In genomic region chr3:108588446-108588845, GRCm38 (mm10) we compare ENCODE assay signal across 31 mouse cellular contexts. TPM values are rescaled to one million over a fixed set of nuclear protein-coding genes. Genes with fewer than 3 reads are reported as not detected.
DNase-seq lines count a peak whose midpoint lies in the region; ATAC-seq and TF ChIP-seq lines count a peak whose summit lies in the region.
"Had no signal": no experiment of that assay in that cellular context is flagged by ENCODE, and none has a peak within 500 bp of the region (broad histone marks: within the 10 kb centered on the region; RNA-seq: fewer than 3 reads in every experiment).

No protein-coding gene starts in this region.

- peak; percentile 21 for DNase-seq in forebrain, postnatal 0 days
- DNase-seq in ES-E14 (ENCODE audit: low read depth, low spot score), result no peak
- DNase-seq in brain, embryonic 14.5 days (ENCODE audit: low read depth), result peak; percentile 73
- DNase-seq in ovary, adult 18-20 months (ENCODE audit: low spot score), result no peak
- DNase-seq: adrenal gland, postnatal 36 days; cerebellum, adult 11 months; cerebellum, adult 9-11 months; gastrocnemius, postnatal 36 days; heart, postnatal 36 days; kidney, adult 11 months; kidney, postnatal 36 days; layer of hippocampus, postnatal 36 days; lung, adult 18-20 months; lung, postnatal 10 days; retina, postnatal 1 day; right cerebral cortex, postnatal 25 days; spleen, adult 18-20 months had no signal

- TF ChIP-seq POLR2A in brain, embryonic 14.5 days (IDR thresholded peaks at IDR 0.05; ENCODE audit: borderline replicate concordance, extremely low read depth, insufficient read depth, insufficient read length, poor library complexity, severe bottlenecking), result no peak

- no peak overlapping the region for H3K27ac ChIP-seq in forebrain, postnatal 0 days (ENCODE audit: low read depth, low read length)
- H3K27ac ChIP-seq in forebrain, embryonic 16.5 days (ENCODE audit: low read length), result no peak overlapping the region
- H3K27ac ChIP-seq in midbrain, embryonic 12.5 days (replicated peaks), result 0 out of 2 replicates have a peak overlapping the region, but pooled peaks have one; percentile 10
- H3K27ac ChIP-seq in midbrain, embryonic 13.5 days, result no peak overlapping the region
- peak overlapping the region; percentile 81; the same call in 1 of the 2 replicates for H3K27ac ChIP-seq in ES-E14 (ENCODE audit: insufficient read depth, low read depth, low read length, poor library complexity, severe bottlenecking)
- H3K27ac ChIP-seq: embryonic facial prominence, embryonic 12.5 days; forebrain, embryonic 12.5 days; kidney, embryonic 15.5 days; limb, embryonic 13.5 days; liver, embryonic 12.5 days; midbrain, embryonic 15.5 days had no signal

- in situ Hi-C loops in ES-E14 (cut with MboI; ENCODE audit: low sequenced_read_pairs in 2 of 2, unreplicated experiment in 2 of 2), result no loop called here

- no peaks in the 10 kb centered on the region for H3K9me3 ChIP-seq in forebrain, postnatal 0 days (ENCODE audit: low read length)
- no peaks in the 10 kb centered on the region for H3K9me3 ChIP-seq in forebrain, embryonic 16.5 days (ENCODE audit: control insufficient read depth, low read length)
- no peaks in the 10 kb centered on the region for H3K9me3 ChIP-seq in midbrain, embryonic 12.5 days
- no peaks in the 10 kb centered on the region for H3K9me3 ChIP-seq in midbrain, embryonic 13.5 days
- H3K9me3 ChIP-seq in ES-E14 (ENCODE audit: control insufficient read depth, insufficient read depth, low read depth, low read length), result no peaks in the 10 kb centered on the region
- H3K9me3 ChIP-seq: embryonic facial prominence, embryonic 12.5 days; forebrain, embryonic 12.5 days; kidney, embryonic 15.5 days; limb, embryonic 13.5 days; liver, embryonic 12.5 days; midbrain, embryonic 15.5 days had no signal

- no peak for ATAC-seq in forebrain, postnatal 0 days
- no peak for ATAC-seq in forebrain, embryonic 16.5 days
- no peak for ATAC-seq in midbrain, embryonic 12.5 days (ENCODE audit: low FRiP score, low read depth)
- no peak for ATAC-seq in midbrain, embryonic 13.5 days
- ATAC-seq: liver, embryonic 12.5 days; midbrain, embryonic 15.5 days had no signal

- no peak overlapping the region for H3K4me3 ChIP-seq in forebrain, postnatal 0 days (ENCODE audit: low read depth, low read length)
- H3K4me3 ChIP-seq in forebrain, embryonic 16.5 days (replicated peaks; ENCODE audit: low read length), result no peak overlapping the region
- H3K4me3 ChIP-seq in midbrain, embryonic 12.5 days, result no peak overlapping the region
- no peak overlapping the region for H3K4me3 ChIP-seq in midbrain, embryonic 13.5 days (replicated peaks)
- H3K4me3 ChIP-seq in ES-E14 (ENCODE audit: insufficient read depth in 1 of 2, low read depth in 1 of 2, low read length in 2 of 2, poor library complexity in 1 of 2, severe bottlenecking in 1 of 2), result no peak overlapping the region
- H3K4me3 ChIP-seq: embryonic facial prominence, embryonic 12.5 days; forebrain, embryonic 12.5 days; kidney, embryonic 15.5 days; limb, embryonic 13.5 days; liver, embryonic 12.5 days; midbrain, embryonic 15.5 days had no signal

- H3K36me3 ChIP-seq in forebrain, postnatal 0 days (ENCODE audit: insufficient read depth), result no peaks in the 10 kb centered on the region
- no peaks in the 10 kb centered on the region for H3K36me3 ChIP-seq in forebrain, embryonic 16.5 days (ENCODE audit: control insufficient read depth, insufficient read depth)
- peaks cover 5% of the 10 kb centered on the region; the same call in 1 of the 2 replicates for H3K36me3 ChIP-seq in midbrain, embryonic 12.5 days
- no peaks in the 10 kb centered on the region for H3K36me3 ChIP-seq in midbrain, embryonic 13.5 days
- no peaks in the 10 kb centered on the region for H3K36me3 ChIP-seq in ES-E14 (ENCODE audit: control insufficient read depth, insufficient read depth, low read length, poor library complexity, severe bottlenecking)
- H3K36me3 ChIP-seq: embryonic facial prominence, embryonic 12.5 days; forebrain, embryonic 12.5 days; kidney, embryonic 15.5 days; limb, embryonic 13.5 days; liver, embryonic 12.5 days; midbrain, embryonic 15.5 days had no signal

- no peak for TF ChIP-seq CTCF in forebrain, postnatal 0 days (IDR thresholded peaks at IDR 0.05; ENCODE audit: low read depth)
- TF ChIP-seq CTCF in brain, embryonic 14.5 days (IDR thresholded peaks at IDR 0.05; ENCODE audit: borderline replicate concordance, extremely low read depth, insufficient read depth, insufficient read length), result no peak

- no peak overlapping the region for H3K9ac ChIP-seq in forebrain, postnatal 0 days
- H3K9ac ChIP-seq in forebrain, embryonic 16.5 days (replicated peaks; ENCODE audit: low read depth, low read length), result no peak overlapping the region
- no peak overlapping the region for H3K9ac ChIP-seq in midbrain, embryonic 12.5 days (replicated peaks)
- no peak overlapping the region for H3K9ac ChIP-seq in midbrain, embryonic 13.5 days (replicated peaks)
- no peak overlapping the region for H3K9ac ChIP-seq in ES-E14 (ENCODE audit: insufficient read depth, low read depth, low read length, poor library complexity, severe bottlenecking)
- H3K9ac ChIP-seq: embryonic facial prominence, embryonic 12.5 days; forebrain, embryonic 12.5 days; kidney, embryonic 15.5 days; limb, embryonic 13.5 days; liver, embryonic 12.5 days; midbrain, embryonic 15.5 days had no signal

- WGBS in forebrain, postnatal 0 days, result 38% methylated on average over 2 of the region's 2 CpGs
- 29% methylated on average over 2 of the region's 2 CpGs for WGBS in forebrain, embryonic 16.5 days
- WGBS in midbrain, embryonic 12.5 days, result 35% methylated on average over 2 of the region's 2 CpGs
- 26% methylated on average over 2 of the region's 2 CpGs for WGBS in midbrain, embryonic 13.5 days

- no peak overlapping the region for H3K4me2 ChIP-seq in forebrain, postnatal 0 days (ENCODE audit: low read depth)
- no peak overlapping the region for H3K4me2 ChIP-seq in forebrain, embryonic 16.5 days (ENCODE audit: low read length)
- no peak overlapping the region for H3K4me2 ChIP-seq in midbrain, embryonic 12.5 days (replicated peaks)
- H3K4me2 ChIP-seq in midbrain, embryonic 13.5 days (replicated peaks), result no peak overlapping the region
- H3K4me2 ChIP-seq: embryonic facial prominence, embryonic 12.5 days; forebrain, embryonic 12.5 days; kidney, embryonic 15.5 days; limb, embryonic 13.5 days; liver, embryonic 12.5 days; midbrain, embryonic 15.5 days had no signal

- no peaks in the 10 kb centered on the region for H3K27me3 ChIP-seq in forebrain, postnatal 0 days (ENCODE audit: insufficient read depth, low read length)
- H3K27me3 ChIP-seq in forebrain, embryonic 16.5 days (replicated peaks; ENCODE audit: control insufficient read depth, insufficient read depth, low read length), result no peaks in the 10 kb centered on the region
- no peaks in the 10 kb centered on the region for H3K27me3 ChIP-seq in midbrain, embryonic 12.5 days
- no peaks in the 10 kb centered on the region for H3K27me3 ChIP-seq in midbrain, embryonic 13.5 days
- H3K27me3 ChIP-seq: embryonic facial prominence, embryonic 12.5 days; forebrain, embryonic 12.5 days; kidney, embryonic 15.5 days; limb, embryonic 13.5 days; liver, embryonic 12.5 days; midbrain, embryonic 15.5 days had no signal

- 0 out of 2 replicates have a peak, but pooled peaks cover 7% of the 10 kb centered on the region for H3K4me1 ChIP-seq in forebrain, postnatal 0 days (ENCODE audit: insufficient read depth)
- peaks cover 7% of the 10 kb centered on the region for H3K4me1 ChIP-seq in forebrain, embryonic 16.5 days (replicated peaks; ENCODE audit: control insufficient read depth, insufficient read depth, low read length)
- peaks cover 17% of the 10 kb centered on the region; the same call in 1 of the 2 replicates for H3K4me1 ChIP-seq in midbrain, embryonic 12.5 days
- peaks cover 10% of the 10 kb centered on the region for H3K4me1 ChIP-seq in midbrain, embryonic 13.5 days (replicated peaks)
- H3K4me1 ChIP-seq in ES-E14 (ENCODE audit: control insufficient read depth in 2 of 2, insufficient read depth in 2 of 2, low read length in 2 of 2, poor library complexity in 1 of 2), result peaks cover 8 to 10% of the 10 kb centered on the region in 2 experiments

RNA-seq across cellular contexts. Expression of gene Wdr47, which starts 2.6 kb away (rescaled TPM):
- total RNA-seq in forebrain, postnatal 0 days (2014; rRNA removed), result 107 and 110 TPM in 2 replicates
- polyA plus RNA-seq in forebrain, postnatal 0 days (2015; fragmentation: Nextera tagmentation; extraction: Ambion mirVana), result 72.4 and 90.1 TPM in 2 replicates
- polyA plus RNA-seq in forebrain, embryonic 16.5 days (2015; fragmentation: Nextera tagmentation; extraction: Ambion mirVana), result 135 and 148 TPM in 2 replicates
- polyA plus RNA-seq in midbrain, embryonic 12.5 days (2016; fragmentation: Nextera tagmentation; extraction: Ambion mirVana), result 67.8 and 70.0 TPM in 2 replicates
- 95.9 and 98.5 TPM in 2 replicates for polyA plus RNA-seq in midbrain, embryonic 13.5 days (2015; fragmentation: Nextera tagmentation; extraction: Ambion mirVana)
- total RNA-seq in ES-E14 (2012; rRNA removed), result 14.5 and 15.9 TPM in 2 replicates
- polyA plus RNA-seq in brain, embryonic 14.5 days (2012; rRNA removed), result 91.4 and 92.7 TPM in 2 replicates

RNA-seq across cellular contexts. Expression of gene Taf13, which starts 16.9 kb away (rescaled TPM):
- total RNA-seq in forebrain, postnatal 0 days (2014; rRNA removed), result 10.8 and 13.8 TPM in 2 replicates
- polyA plus RNA-seq in forebrain, postnatal 0 days (2015; fragmentation: Nextera tagmentation; extraction: Ambion mirVana), result 41.0 and 46.4 TPM in 2 replicates
- polyA plus RNA-seq in forebrain, embryonic 16.5 days (2015; fragmentation: Nextera tagmentation; extraction: Ambion mirVana), result 54.0 and 56.3 TPM in 2 replicates
- 71.7 and 96.7 TPM in 2 replicates for polyA plus RNA-seq in midbrain, embryonic 12.5 days (2016; fragmentation: Nextera tagmentation; extraction: Ambion mirVana)
- 68.8 and 82.1 TPM in 2 replicates for polyA plus RNA-seq in midbrain, embryonic 13.5 days (2015; fragmentation: Nextera tagmentation; extraction: Ambion mirVana)
- 12.5 and 17.3 TPM in 2 replicates for total RNA-seq in ES-E14 (2012; rRNA removed)
- polyA plus RNA-seq in brain, embryonic 14.5 days (2012; rRNA removed), result 24.0 and 28.0 TPM in 2 replicates

RNA-seq across cellular contexts. Expression of gene Tmem167b, which starts 26.2 kb away (rescaled TPM):
- 59.6 and 70.2 TPM in 2 replicates for total RNA-seq in forebrain, postnatal 0 days (2014; rRNA removed)
- polyA plus RNA-seq in forebrain, postnatal 0 days (2015; fragmentation: Nextera tagmentation; extraction: Ambion mirVana), result 42.5 and 50.0 TPM in 2 replicates
- polyA plus RNA-seq in forebrain, embryonic 16.5 days (2015; fragmentation: Nextera tagmentation; extraction: Ambion mirVana), result 68.3 and 75.2 TPM in 2 replicates
- polyA plus RNA-seq in midbrain, embryonic 12.5 days (2016; fragmentation: Nextera tagmentation; extraction: Ambion mirVana), result 59.6 and 66.4 TPM in 2 replicates
- 66.4 and 67.6 TPM in 2 replicates for polyA plus RNA-seq in midbrain, embryonic 13.5 days (2015; fragmentation: Nextera tagmentation; extraction: Ambion mirVana)
- total RNA-seq in ES-E14 (2012; rRNA removed), result 21.1 and 21.8 TPM in 2 replicates
- 9.1 and 18.1 TPM in 2 replicates for polyA plus RNA-seq in brain, embryonic 14.5 days (2012; rRNA removed)

RNA-seq across cellular contexts. Expression of gene 5330417C22Rik, which starts 52.1 kb away (rescaled TPM):
- 9.2 and 11.5 TPM in 2 replicates for total RNA-seq in forebrain, postnatal 0 days (2014; rRNA removed)
- 16.6 and 17.5 TPM in 2 replicates for polyA plus RNA-seq in forebrain, postnatal 0 days (2015; fragmentation: Nextera tagmentation; extraction: Ambion mirVana)
- polyA plus RNA-seq in forebrain, embryonic 16.5 days (2015; fragmentation: Nextera tagmentation; extraction: Ambion mirVana), result 12.1 and 13.3 TPM in 2 replicates
- polyA plus RNA-seq in midbrain, embryonic 12.5 days (2016; fragmentation: Nextera tagmentation; extraction: Ambion mirVana), result 4.2 and 4.9 TPM in 2 replicates
- 7.5 and 9.8 TPM in 2 replicates for polyA plus RNA-seq in midbrain, embryonic 13.5 days (2015; fragmentation: Nextera tagmentation; extraction: Ambion mirVana)
- total RNA-seq in ES-E14 (2012; rRNA removed), result 0.27 and 0.37 TPM in 2 replicates
- polyA plus RNA-seq in brain, embryonic 14.5 days (2012; rRNA removed), result 7.2 and 9.2 TPM in 2 replicates
- total RNA-seq: gastrocnemius, adult 18-20 months; heart, postnatal 36 days had no signal

RNA-seq across cellular contexts. Expression of gene 1700013F07Rik, which starts 54.5 kb away (rescaled TPM):
- total RNA-seq in forebrain, postnatal 0 days (2014; rRNA removed), result 0.85 and 1.8 TPM in 2 replicates
- 3.0 and 4.5 TPM in 2 replicates for polyA plus RNA-seq in forebrain, postnatal 0 days (2015; fragmentation: Nextera tagmentation; extraction: Ambion mirVana)
- 1.0 and 2.0 TPM in 2 replicates for polyA plus RNA-seq in forebrain, embryonic 16.5 days (2015; fragmentation: Nextera tagmentation; extraction: Ambion mirVana)
- 0.45 and 0.56 TPM in 2 replicates for polyA plus RNA-seq in midbrain, embryonic 12.5 days (2016; fragmentation: Nextera tagmentation; extraction: Ambion mirVana)
- 0.58 and 1.3 TPM in 2 replicates for polyA plus RNA-seq in midbrain, embryonic 13.5 days (2015; fragmentation: Nextera tagmentation; extraction: Ambion mirVana)
- 0.63 TPM in 1 of 2 replicates, not detected in the other for total RNA-seq in ES-E14 (2012; rRNA removed)
- 2.1 and 2.4 TPM in 2 replicates for polyA plus RNA-seq in brain, embryonic 14.5 days (2012; rRNA removed)
- total RNA-seq: adrenal gland, adult 18-20 months; adrenal gland, postnatal 36 days; gastrocnemius, adult 18-20 months; gastrocnemius, postnatal 36 days; heart, adult 8-10 months; heart, postnatal 36 days; megakaryocyte progenitor cell, adult 5-6 weeks had no signal
- polyA plus RNA-seq: heart, embryonic 14.5 days; kidney, embryonic 15.5 days; limb, embryonic 13.5 days; liver, embryonic 12.5 days had no signal

Comparison
In these comparisons a context has a peak if more than half of its experiments do, and no peak if none do; other contexts are left out.
1. H3K27ac ChIP-seq: peak in midbrain, embryonic 12.5 days (single experiment) and ES-E14 (single experiment); none in forebrain, postnatal 0 days (single experiment), forebrain, embryonic 16.5 days (single experiment) and midbrain, embryonic 13.5 days (single experiment).
2. DNase-seq: peak in forebrain, postnatal 0 days (single experiment) and brain, embryonic 14.5 days (single experiment); none in ES-E14 (single experiment) and ovary, adult 18-20 months (single experiment).